Mouse (Mus musculus) cerebellum, adult 2 months (tissue): ENCODE data around the gene Ulk4. TPM values are rescaled to one million over a fixed set of nuclear protein-coding genes. Genes with fewer than 3 reads are reported as not detected.
"Not testable (repeated sequence)": the region's sequence is repeated elsewhere in the genome, so short reads cannot be mapped to it uniquely, and the experiment has no call there.

Experiments used
- DNase-seq, 2 experiments: peaks; one replicate each; pipeline ENCODE4 v3.0.0; 2021
- H3K27ac ChIP-seq: fragments of 200-500 bp; 2 replicates; pipeline ENCODE4 v1.5.1; 2012; ENCODE audit warnings: low read length, control low read depth, inconsistent platforms; ENCODE audit not compliant: insufficient read depth
- H3K27me3 ChIP-seq: fragments of 200-500 bp; 2 replicates; pipeline ENCODE4 v1.6.1; 2012; ENCODE audit warnings: inconsistent platforms, mild to moderate bottlenecking, low read length, moderate library complexity; ENCODE audit not compliant: control insufficient read depth, insufficient read depth
- H3K4me1 ChIP-seq: fragments of 200-500 bp; 2 replicates; pipeline ENCODE4 v1.6.1; 2011; ENCODE audit warnings: low read length; ENCODE audit not compliant: control insufficient read depth, insufficient read depth
- H3K4me3 ChIP-seq: fragments of 200-500 bp; replicated peaks from 2 replicates; pipeline ENCODE3; 2011; ENCODE audit warnings: mild to moderate bottlenecking, low read depth, low read length, control low read depth; ENCODE audit not compliant: insufficient read depth
- CTCF ChIP-seq: fragments of 200-500 bp; IDR thresholded peaks from 2 replicates; pipeline ENCODE4 v1.5.1; 2011; ENCODE audit warnings: low read depth, mild to moderate bottlenecking, control low read depth, low read length, moderate library complexity, borderline replicate concordance; ENCODE audit not compliant: insufficient read depth
- POLR2A ChIP-seq: fragments of 200-500 bp; IDR thresholded peaks from 2 replicates; pipeline ENCODE4 v1.6.1; 2011; ENCODE audit warnings: low read length, control low read depth, borderline replicate concordance; ENCODE audit not compliant: insufficient read depth
- WGBS: fragments of 180-500 bp; shearing (Covaris S2); methylation state at CpG from one replicate; pipeline ENCODE4 v1.1.7; 2018; 5-methylcytosine and 5-hydroxymethylcytosine counted together
- polyA plus RNA-seq: library from polyadenylated mRNA; depleted of rRNA; stranded (reverse); fragments of >200 nt; gene quantifications from 2 replicates; pipeline ENCODE4 v1.2.3, GENCODE M21; 2012

Ulk4 gene
- polyA plus RNA-seq, 1 experiment: 2.1 TPM

DNA sequence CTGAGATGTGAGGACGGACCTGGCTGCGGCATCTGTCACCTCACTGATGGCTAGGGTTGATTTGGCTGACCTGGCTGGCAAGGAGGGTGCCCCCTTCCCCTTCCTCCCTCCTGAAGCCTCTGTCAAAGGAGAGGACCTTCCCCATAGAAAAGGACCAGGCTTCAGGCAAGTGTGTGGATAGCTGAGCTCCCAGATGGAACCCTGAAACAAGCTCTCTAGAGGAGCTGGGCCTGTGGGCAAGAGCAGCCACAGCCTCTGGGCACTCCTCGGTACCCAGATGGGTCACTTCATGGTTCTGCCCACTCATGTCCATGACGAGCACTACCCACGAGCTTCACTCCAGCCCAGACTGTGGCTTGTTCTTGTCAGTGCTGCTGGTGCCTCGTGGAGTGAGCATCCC is 34.7 kb downstream of the Ulk4 start:
- no peaks in the 10 kb centered on the region for H3K4me1 ChIP-seq
- 93% methylated on average over 6 of the region's 6 CpGs for WGBS
- H3K27ac ChIP-seq: no peak overlapping the region
- no peaks in the 10 kb centered on the region; the same call in 1 of the 2 replicates for H3K27me3 ChIP-seq
- TF ChIP-seq CTCF (no peak), POLR2A (no peak)
- H3K4me3 ChIP-seq: no peak overlapping the region
- DNase-seq: no peak

DNA sequence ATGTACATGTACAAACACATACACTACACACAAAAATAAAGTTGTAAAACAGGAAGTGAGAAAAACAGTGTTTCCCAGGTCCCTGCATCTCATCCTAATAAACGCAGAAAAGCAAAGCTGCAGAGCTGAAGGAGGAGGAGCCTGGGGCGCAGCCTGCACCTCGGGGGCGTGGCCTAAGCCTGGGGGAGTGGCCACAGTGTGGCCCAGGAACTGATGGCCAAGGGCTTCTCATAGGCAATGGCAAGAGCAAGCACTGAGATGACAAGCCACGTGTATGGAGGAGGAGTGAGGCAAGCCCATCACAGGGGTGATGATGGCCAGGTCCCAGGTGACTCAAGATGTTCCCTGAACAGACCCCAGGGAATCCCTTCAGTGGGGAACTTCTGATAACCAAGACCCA is 35.2 kb downstream of the Ulk4 start:
- WGBS: 31% methylated on average over 5 of the region's 5 CpGs
- no peak for TF ChIP-seq CTCF
- no peak for TF ChIP-seq POLR2A
- no peak for DNase-seq
- Histone ChIP-seq H3K27ac (no peak overlapping the region), H3K4me3 (no peak overlapping the region), H3K27me3 (no peaks in the 10 kb centered on the region; the same call in 1 of the 2 replicates), H3K4me1 (no peaks in the 10 kb centered on the region)

DNA sequence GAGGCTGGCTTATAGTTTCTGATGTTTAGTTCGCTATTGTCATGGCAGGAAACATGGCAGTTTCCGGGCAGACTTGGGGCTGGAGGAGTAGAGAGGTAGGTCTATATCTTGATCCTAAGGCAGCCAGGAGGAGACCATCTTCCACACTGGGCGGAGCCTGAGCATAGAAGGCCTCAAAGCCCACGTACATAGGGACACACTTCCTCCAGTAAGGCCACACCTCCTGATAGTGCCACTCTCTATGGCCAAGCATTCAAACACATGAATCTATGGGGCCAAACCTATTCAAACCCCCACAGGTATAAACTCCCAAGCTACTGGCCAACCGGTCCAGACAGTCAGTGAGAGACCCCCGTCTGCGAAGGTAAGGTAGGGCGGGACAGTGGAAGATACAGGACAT is 35.6 kb downstream of the Ulk4 start:
- Histone ChIP-seq H3K4me3 (no peak overlapping the region), H3K27ac (no peak overlapping the region), H3K4me1 (no peaks in the 10 kb centered on the region), H3K27me3 (no peaks in the 10 kb centered on the region; the same call in 1 of the 2 replicates)
- TF ChIP-seq POLR2A (no peak), CTCF (no peak)
- no peak for DNase-seq
- 90% methylated on average over 8 of the region's 8 CpGs for WGBS

DNA sequence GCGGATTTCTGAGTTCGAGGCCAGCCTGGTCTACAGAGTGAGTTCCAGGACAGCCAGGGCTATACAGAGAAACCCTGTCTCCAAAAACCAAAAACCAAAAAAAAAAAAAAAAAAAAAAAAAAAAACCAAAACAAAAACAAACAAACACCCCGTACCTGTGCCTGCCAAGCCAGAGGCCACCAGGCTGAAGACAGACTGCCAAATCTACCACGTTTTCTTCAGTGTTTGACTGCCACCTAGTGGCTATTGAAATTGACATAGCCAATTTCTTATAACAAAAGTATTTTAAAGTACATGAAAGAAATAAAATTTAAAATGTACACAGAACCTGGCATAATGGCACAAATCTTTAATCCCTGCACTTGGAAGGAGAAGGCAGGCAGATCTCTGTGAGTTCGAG is 36.8 kb downstream of the Ulk4 start:
- not testable (repeated sequence) for H3K27ac ChIP-seq, H3K27me3 ChIP-seq, H3K4me1 ChIP-seq, H3K4me3 ChIP-seq
- 40% methylated on average over 5 of the region's 5 CpGs for WGBS
- TF ChIP-seq CTCF: peak; percentile 67
- peak in 1 of 2 experiments; percentile 61 for DNase-seq

DNA sequence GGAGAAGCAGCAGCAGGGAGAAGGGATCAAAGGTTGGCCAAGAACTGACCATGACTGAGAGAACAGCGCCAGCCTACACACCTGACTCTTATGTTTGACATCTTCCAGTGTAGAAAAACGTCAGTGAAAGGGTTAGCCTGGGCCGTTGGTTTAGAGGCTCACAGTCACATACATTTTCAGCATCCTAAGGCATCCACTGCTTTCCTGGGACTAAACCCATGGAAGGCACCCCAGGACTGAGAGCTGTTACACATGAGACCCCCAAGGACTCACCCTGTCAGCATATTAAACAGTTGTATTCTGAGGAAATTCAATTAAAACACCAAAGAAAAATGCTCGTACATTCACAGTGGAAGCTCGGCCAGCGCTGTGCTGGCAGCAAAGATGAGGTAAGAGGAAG is 37.4 kb downstream of the Ulk4 start:
- H3K27me3 ChIP-seq: no peaks in the 10 kb centered on the region; the same call in 1 of the 2 replicates
- 89% methylated on average over 6 of the region's 6 CpGs for WGBS
- TF ChIP-seq POLR2A: no peak
- TF ChIP-seq CTCF: no peak
- no peak overlapping the region for H3K4me3 ChIP-seq
- no peaks in the 10 kb centered on the region for H3K4me1 ChIP-seq
- DNase-seq: no peak
- no peak overlapping the region for H3K27ac ChIP-seq

DNA sequence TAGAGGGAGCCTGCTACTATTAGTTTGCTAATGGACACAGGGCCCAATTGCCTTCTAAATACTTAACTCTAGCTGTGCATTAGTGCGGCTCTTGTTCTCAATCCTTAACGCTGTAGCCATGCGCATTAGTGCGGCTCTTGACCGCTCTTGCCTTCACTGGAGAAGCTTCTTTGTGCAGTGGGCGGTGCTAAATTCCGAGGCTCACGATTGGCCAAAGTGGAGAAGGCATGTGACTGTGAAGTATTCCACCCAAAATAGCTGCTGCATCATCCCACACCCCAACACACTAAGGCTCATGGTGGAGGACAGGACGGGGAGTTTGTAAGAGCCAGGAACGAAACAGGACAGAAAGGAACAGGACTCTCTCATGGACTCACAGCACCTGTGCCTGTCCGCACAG is 58.4 kb downstream of the Ulk4 start:
- no peak for DNase-seq
- Histone ChIP-seq H3K4me3 (no peak overlapping the region), H3K27me3 (no peaks in the 10 kb centered on the region), H3K27ac (no peak overlapping the region), H3K4me1 (no peaks in the 10 kb centered on the region)
- WGBS: 94% methylated on average over 11 of the region's 11 CpGs
- TF ChIP-seq POLR2A (no peak), CTCF (no peak)

DNA sequence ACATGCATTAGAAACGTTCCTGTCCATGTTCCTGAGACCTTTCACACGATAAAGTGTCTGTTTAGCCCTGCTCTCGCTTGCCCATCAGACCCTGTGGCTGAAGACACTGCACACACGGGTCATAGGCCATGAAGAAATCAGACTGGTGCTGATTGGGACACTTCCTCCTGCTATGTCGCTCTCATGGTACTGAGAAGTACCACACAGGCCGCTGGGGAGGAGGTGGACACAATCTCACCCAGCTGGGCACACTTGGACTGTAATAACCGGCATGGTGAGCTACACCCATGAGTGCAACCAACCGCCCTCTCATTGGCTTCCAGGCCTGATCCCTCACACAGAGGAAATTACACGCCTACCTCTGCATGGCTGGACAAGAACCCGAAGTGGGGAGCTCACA is 58.8 kb downstream of the Ulk4 start:
- Histone ChIP-seq H3K27ac (no peak overlapping the region), H3K4me1 (no peaks in the 10 kb centered on the region), H3K4me3 (no peak overlapping the region), H3K27me3 (no peaks in the 10 kb centered on the region)
- TF ChIP-seq POLR2A (no peak), CTCF (no peak)
- WGBS: 88% methylated on average over 10 of the region's 10 CpGs
- no peak for DNase-seq

DNA sequence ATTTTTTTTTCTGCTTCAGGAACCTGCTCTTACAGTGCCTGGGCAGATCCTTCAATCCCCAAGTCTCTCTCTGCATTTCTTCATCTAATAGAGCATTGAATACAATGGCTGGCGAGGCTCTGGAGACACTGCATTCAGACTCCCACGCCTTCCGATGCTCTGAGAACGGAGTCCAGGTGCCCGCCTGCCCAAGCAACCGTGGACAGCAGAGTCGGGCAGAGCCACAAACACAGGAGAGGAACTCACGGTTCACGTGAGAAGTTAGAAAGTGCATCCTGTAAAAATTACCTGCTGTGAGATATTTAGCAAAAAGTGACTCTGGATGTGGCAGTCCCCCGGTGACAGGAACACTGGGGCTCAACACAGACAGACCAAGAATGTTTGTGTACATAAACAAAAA is 59.3 kb downstream of the Ulk4 start:
- DNase-seq: no peak
- no peak for TF ChIP-seq POLR2A
- no peak for TF ChIP-seq CTCF
- no peak overlapping the region for H3K4me3 ChIP-seq
- no peaks in the 10 kb centered on the region for H3K27me3 ChIP-seq
- H3K4me1 ChIP-seq: no peaks in the 10 kb centered on the region
- H3K27ac ChIP-seq: no peak overlapping the region
- 93% methylated on average over 10 of the region's 10 CpGs for WGBS
